Mouse (Mus musculus) adrenal gland, postnatal 36 days (tissue): ENCODE measurements around the gene Pigf. TPM values are rescaled to one million over a fixed set of nuclear protein-coding genes. Genes with fewer than 3 reads are reported as not detected.
"Not testable (repeated sequence)": the region's sequence is repeated elsewhere in the genome, so short reads cannot be mapped to it uniquely, and the experiment has no call there.

ENCODE experiments used
- DNase-seq, 2 experiments: peaks; one replicate each; pipeline ENCODE4 v3.0.0; 2021; ENCODE audit warnings: mixed read lengths in 1 of 2
- long read RNA-seq, 2 experiments: library from polyadenylated mRNA; stranded (forward); transcript quantifications; one replicate each; pipeline ENCODE4 v2.0.0; 2021; ENCODE audit warnings: borderline sequencing depth in 2 of 2
- total RNA-seq, 2 experiments: library from RNA; stranded (reverse); gene quantifications; 2 replicates each; pipeline ENCODE4 v1.2.3; 2021

Pigf gene
- total RNA-seq = 10 to 100 TPM; 14.5 to 15.9 TPM
- long read RNA-seq, experiment 1, transcript Pigf-201 (6 exons, 988 nt) = major isoform, 12 of 49 reads
- long read RNA-seq, experiment 1, partial matches to known transcripts = 12 of 49 reads
- long read RNA-seq, experiment 1, other reads (novel, unspliced or antisense) = 25 of 49 reads
- long read RNA-seq, experiment 2, partial matches to known transcripts = 0 of 2 reads
- long read RNA-seq, experiment 2, other reads (novel, unspliced or antisense) = 0 of 2 reads

GRCm38 (mm10) chr17:87025269-87025949 is at the start of gene Pigf, which contains the start of gene Cript:
Gene Pigf, minus strand, starts transcription at chr17:87025406.
Gene Cript, plus strand, starts transcription at chr17:87025550.
- DNase-seq = peak; percentile 98 to 99

- DNase-seq = no peak
These were observed 48.3 kb upstream of the Pigf start for GRCm38 (mm10) chr17:87073470-87073869.

GRCm38 (mm10) chr17:87072766-87073440 is 47.7 kb upstream of the Pigf start:
- no peak for DNase-seq

GRCm38 (mm10) chr17:87072183-87072582 is 47.0 kb upstream of the Pigf start:
- not testable (repeated sequence) for DNase-seq

GRCm38 (mm10) chr17:87068997-87069396 is 43.8 kb upstream of the Pigf start:
- no peak for DNase-seq

GRCm38 (mm10) chr17:87063969-87064368 is 38.8 kb upstream of the Pigf start:
- DNase-seq = no peak

GRCm38 (mm10) chr17:87063461-87063860 is 38.3 kb upstream of the Pigf start:
- no peak for DNase-seq

GRCm38 (mm10) chr17:87062639-87063038 is 37.4 kb upstream of the Pigf start:
- peak; percentile 24 to 35 for DNase-seq

- no peak for DNase-seq
These were observed 32.5 kb upstream of the Pigf start for GRCm38 (mm10) chr17:87057486-87058266.

- no peak for DNase-seq
These were observed 31.6 kb upstream of the Pigf start for GRCm38 (mm10) chr17:87056761-87057160.

- DNase-seq = no peak
These were observed 30.5 kb upstream of the Pigf start for GRCm38 (mm10) chr17:87055663-87056062.

GRCm38 (mm10) chr17:87055051-87055459 is 29.8 kb upstream of the Pigf start:
- peak; percentile 87 to 90 for DNase-seq

GRCm38 (mm10) chr17:87053921-87054320 is 28.7 kb upstream of the Pigf start:
- peak; percentile 35 to 65 for DNase-seq

GRCm38 (mm10) chr17:87052432-87052831 is 27.2 kb upstream of the Pigf start:
- DNase-seq = no peak

GRCm38 (mm10) chr17:87051652-87052051 is 26.4 kb upstream of the Pigf start:
- DNase-seq = no peak

GRCm38 (mm10) chr17:87050469-87051175 is 25.4 kb upstream of the Pigf start:
- DNase-seq = peak; percentile 89 to 90

- DNase-seq = peak; percentile 72 to 75
These were observed 24.5 kb upstream of the Pigf start for GRCm38 (mm10) chr17:87049696-87050095.

GRCm38 (mm10) chr17:87044796-87045195 is 19.6 kb upstream of the Pigf start:
- DNase-seq = no peak

- DNase-seq = peak; percentile 90 to 92
These were observed 19.2 kb upstream of the Pigf start for GRCm38 (mm10) chr17:87044364-87044763.

- DNase-seq = peak; percentile 40 to 41
These were observed 16.5 kb upstream of the Pigf start for GRCm38 (mm10) chr17:87041739-87042138.

- DNase-seq = no peak
These were observed 13.3 kb upstream of the Pigf start for GRCm38 (mm10) chr17:87038496-87038895.
